Mouse (Mus musculus) cerebellum, adult 2 months (tissue): ENCODE measurements around the gene Lrrc46.

Source experiments
- CTCF ChIP-seq: fragments of 200-500 bp; IDR thresholded peaks from 2 replicates; pipeline ENCODE4 v1.5.1; 2011; ENCODE audit warnings: low read depth, mild to moderate bottlenecking, control low read depth, low read length, moderate library complexity, borderline replicate concordance; ENCODE audit not compliant: insufficient read depth
- POLR2A ChIP-seq: fragments of 200-500 bp; IDR thresholded peaks from 2 replicates; pipeline ENCODE4 v1.6.1; 2011; ENCODE audit warnings: low read length, control low read depth, borderline replicate concordance; ENCODE audit not compliant: insufficient read depth

DNA sequence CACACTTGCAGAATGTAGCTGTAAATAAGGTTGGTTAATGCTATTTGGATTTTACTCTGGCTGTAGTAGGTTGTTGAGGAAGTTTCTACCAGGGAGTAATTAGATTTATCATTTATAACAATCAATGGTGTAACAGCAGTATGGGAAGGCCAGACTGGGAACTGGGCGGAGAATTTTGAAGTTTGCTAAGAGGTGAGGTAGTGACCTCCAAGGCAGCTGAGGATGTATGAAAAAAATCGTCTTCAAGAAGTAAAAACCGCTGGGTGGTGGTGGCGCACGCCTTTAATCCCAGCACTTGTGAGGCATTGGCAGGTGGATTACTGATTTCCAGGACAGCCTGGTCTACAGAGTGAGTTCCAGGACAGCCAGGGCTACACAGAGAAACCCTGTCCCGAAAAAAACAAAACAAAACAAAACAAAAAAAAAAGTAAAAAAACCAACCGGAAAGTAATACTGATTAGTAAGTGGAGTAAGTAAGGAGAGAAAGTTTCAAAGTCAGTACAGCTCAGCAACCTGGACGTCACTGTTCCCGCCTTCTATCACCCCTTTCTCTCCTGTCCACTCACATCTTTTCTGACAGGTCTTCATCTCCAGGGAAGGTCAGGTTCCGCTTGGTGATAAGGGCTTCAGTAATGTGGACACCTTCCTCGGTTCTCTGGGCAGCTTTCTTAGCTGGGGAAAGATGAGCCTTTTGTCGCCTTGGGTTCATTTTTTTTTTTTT, 746 bp downstream of the Lrrc46 start:
- TF ChIP-seq POLR2A (no peak), CTCF (no peak)
